Mouse (Mus musculus) midbrain, postnatal 0 days (tissue): ENCODE measurements around the gene Rnf111. TPM values are rescaled to one million over a fixed set of nuclear protein-coding genes. Genes with fewer than 3 reads are reported as not detected.
"Not testable (repeated sequence)": the region's sequence is repeated elsewhere in the genome, so short reads cannot be mapped to it uniquely, and the experiment has no call there.

Experiments used
- ATAC-seq: fragments of 200-750 bp; cut with Nextera tagmentation; 2 replicates; pipeline ENCODE4 v1.8.0; 2017; ENCODE audit warnings: moderate number of reproducible peaks, mild to moderate bottlenecking, moderate TSS enrichment, moderate library complexity; ENCODE audit not compliant: low FRiP score
- DNase-seq: peaks from one replicate; pipeline ENCODE4 v3.0.0-alpha.2; 2015; ENCODE audit warnings: low spot score
- H3K27ac ChIP-seq: fragments of 300-500 bp; sonication (generic); 2 replicates; pipeline ENCODE4 v1.5.1; 2014; ENCODE audit warnings: low read depth, mild to moderate bottlenecking, low read length, mixed read lengths
- H3K27me3 ChIP-seq: fragments of 300-500 bp; sonication (generic); 2 replicates; pipeline ENCODE4 v1.6.1; 2014; ENCODE audit warnings: low read length, control low read depth, mixed read lengths; ENCODE audit not compliant: insufficient read depth
- H3K36me3 ChIP-seq: fragments of 300-500 bp; sonication (generic); 2 replicates; pipeline ENCODE4 v1.6.1; 2014; ENCODE audit warnings: low read length, control low read depth, mixed read lengths; ENCODE audit not compliant: insufficient read depth
- H3K4me1 ChIP-seq: fragments of 300-500 bp; sonication (generic); 2 replicates; pipeline ENCODE4 v1.6.1; 2014; ENCODE audit warnings: mild to moderate bottlenecking, control low read depth, antibody characterized with exemption, low read length, mixed read lengths; ENCODE audit not compliant: insufficient read depth
- H3K4me2 ChIP-seq: fragments of 300-500 bp; sonication (generic); 2 replicates; pipeline ENCODE4 v1.6.1; 2014; ENCODE audit warnings: low read depth, mild to moderate bottlenecking, low read length, mixed read lengths; ENCODE audit not compliant: poor library complexity, severe bottlenecking
- H3K4me3 ChIP-seq: fragments of 300-500 bp; sonication (generic); 2 replicates; pipeline ENCODE4 v1.5.1; 2014; ENCODE audit warnings: low read depth, mild to moderate bottlenecking, low read length, moderate library complexity
- H3K9ac ChIP-seq: fragments of 300-500 bp; sonication (generic); replicated peaks from 2 replicates; pipeline ENCODE4 v1.6.1; 2014; ENCODE audit warnings: mild to moderate bottlenecking, low read length, moderate library complexity, mixed read lengths; ENCODE audit not compliant: poor library complexity, severe bottlenecking
- H3K9me3 ChIP-seq: fragments of 300-500 bp; sonication (generic); 2 replicates; pipeline ENCODE4 v1.6.1; 2016; ENCODE audit warnings: low read length, control low read depth
- CTCF ChIP-seq: IDR thresholded peaks from 2 replicates; pipeline ENCODE4 v1.5.1; 2016; ENCODE audit warnings: antibody characterized with exemption, mild to moderate bottlenecking
- WGBS: fragments of 180-500 bp; shearing (Covaris S2); extraction: QIAGEN DNeasy Blood & Tissue Kit; methylation state at CpG from one replicate; pipeline ENCODE4 v1.1.7; 2014; 5-methylcytosine and 5-hydroxymethylcytosine counted together
- polyA plus RNA-seq: library from polyadenylated mRNA; unstranded; fragments of >200 nt; fragmentation: Nextera tagmentation; extraction: Ambion mirVana; gene quantifications from 2 replicates; pipeline ENCODE4 v1.2.1, GENCODE M21; 2015
- total RNA-seq: library from RNA; depleted of rRNA; stranded (reverse); fragments of >200 nt; gene quantifications from 2 replicates; pipeline ENCODE4 v1.2.3, GENCODE M21; 2014

The Rnf111 gene
- total and polyA plus RNA-seq, 2 experiments from 2014 or later = 17.1 to 39.6 TPM

- H3K36me3 ChIP-seq = peaks cover 6% of the 10 kb centered on the region; the same call in 1 of the 2 replicates
- TF ChIP-seq CTCF = no peak
- no peaks in the 10 kb centered on the region for H3K4me1 ChIP-seq
- no peaks in the 10 kb centered on the region for H3K9me3 ChIP-seq
- H3K27me3 ChIP-seq = no peaks in the 10 kb centered on the region
- no peak overlapping the region for H3K4me3 ChIP-seq
- H3K27ac ChIP-seq = no peak overlapping the region
- no peak overlapping the region for H3K9ac ChIP-seq
- 97% methylated on average over 1 of the region's 1 CpGs for WGBS
- no peak for DNase-seq
- no peak overlapping the region for H3K4me2 ChIP-seq
- no peak for ATAC-seq
Observed at GRCm38 (mm10) chr9:70473400-70473799, 30.1 kb downstream of the Rnf111 start.

GRCm38 (mm10) chr9:70463091-70463490 is 40.4 kb downstream of the Rnf111 start:
- H3K27ac ChIP-seq, H3K4me2 ChIP-seq, H3K9me3 ChIP-seq, H3K4me1 ChIP-seq, H3K27me3 ChIP-seq, H3K4me3 ChIP-seq, DNase-seq, ATAC-seq, H3K9ac ChIP-seq, H3K36me3 ChIP-seq: not testable (repeated sequence)
- WGBS = 98% methylated on average over 11 of the region's 13 CpGs

- Histone ChIP-seq H3K36me3 (peaks cover 24% of the 10 kb centered on the region), H3K4me1 (no peaks in the 10 kb centered on the region), H3K9me3 (no peaks in the 10 kb centered on the region), H3K9ac (no peak overlapping the region), H3K4me3 (no peak overlapping the region), H3K27ac (no peak overlapping the region), H3K27me3 (no peaks in the 10 kb centered on the region), H3K4me2 (no peak overlapping the region)
- TF ChIP-seq CTCF = no peak
- no peak for DNase-seq
- ATAC-seq = no peak
- 93% methylated on average over 2 of the region's 2 CpGs for WGBS
Observed at GRCm38 (mm10) chr9:70452371-70452770, 51.2 kb downstream of the Rnf111 start.

- no peaks in the 10 kb centered on the region for H3K9me3 ChIP-seq
- ATAC-seq (no peak), DNase-seq (no peak)
- TF ChIP-seq CTCF = no peak
- WGBS = 98% methylated on average over 5 of the region's 5 CpGs
- no peak overlapping the region for H3K27ac ChIP-seq
- H3K4me1 ChIP-seq = no peaks in the 10 kb centered on the region
- no peak overlapping the region for H3K4me3 ChIP-seq
- no peak overlapping the region for H3K4me2 ChIP-seq
- peaks cover 17% of the 10 kb centered on the region for H3K36me3 ChIP-seq
- H3K9ac ChIP-seq = no peak overlapping the region
- no peaks in the 10 kb centered on the region for H3K27me3 ChIP-seq
Observed at GRCm38 (mm10) chr9:70449072-70449471, 54.5 kb downstream of the Rnf111 start.

- Histone ChIP-seq H3K27me3 (no peaks in the 10 kb centered on the region), H3K9ac (no peak overlapping the region), H3K36me3 (peaks cover 21% of the 10 kb centered on the region), H3K4me1 (no peaks in the 10 kb centered on the region), H3K27ac (no peak overlapping the region), H3K4me2 (no peak overlapping the region), H3K4me3 (no peak overlapping the region), H3K9me3 (no peaks in the 10 kb centered on the region)
- ATAC-seq (no peak), DNase-seq (no peak)
- 98% methylated on average over 4 of the region's 4 CpGs for WGBS
- TF ChIP-seq CTCF = no peak
Observed at GRCm38 (mm10) chr9:70439959-70440358, 63.6 kb downstream of the Rnf111 start.

- no peaks in the 10 kb centered on the region for H3K9me3 ChIP-seq
- H3K27me3 ChIP-seq = no peaks in the 10 kb centered on the region
- H3K4me2 ChIP-seq = no peak overlapping the region
- no peak for DNase-seq
- H3K27ac ChIP-seq = no peak overlapping the region
- ATAC-seq = no peak
- no peak overlapping the region for H3K4me3 ChIP-seq
- TF ChIP-seq CTCF = no peak
- peaks cover 30% of the 10 kb centered on the region for H3K36me3 ChIP-seq
- 95% methylated on average over 2 of the region's 2 CpGs for WGBS
- no peak overlapping the region for H3K9ac ChIP-seq
- no peaks in the 10 kb centered on the region for H3K4me1 ChIP-seq
Observed at GRCm38 (mm10) chr9:70422661-70423060, 80.9 kb downstream of the Rnf111 start.
